Mouse (Mus musculus) kidney, embryonic 15.5 days (tissue): Measurements from ENCODE around the gene Qrich2. TPM values are rescaled to one million over a fixed set of nuclear protein-coding genes. Genes with fewer than 3 reads are reported as not detected.
"Not testable (repeated sequence)": the region's sequence is repeated elsewhere in the genome, so short reads cannot be mapped to it uniquely, and the experiment has no call there.

ENCODE experiments used
- ATAC-seq: fragments of 200-750 bp; cut with Nextera tagmentation; replicated peaks from 2 replicates; pipeline ENCODE4 v1.8.0; 2017; ENCODE audit warnings: moderate TSS enrichment; ENCODE audit not compliant: low FRiP score
- H3K27ac ChIP-seq: fragments of 300-500 bp; sonication (generic); 2 replicates; pipeline ENCODE4 v1.5.1; 2015; ENCODE audit warnings: mild to moderate bottlenecking, inconsistent platforms
- H3K27me3 ChIP-seq: fragments of 300-500 bp; sonication (generic); 2 replicates; pipeline ENCODE4 v1.6.1; 2015; ENCODE audit warnings: inconsistent platforms
- H3K36me3 ChIP-seq: fragments of 300-500 bp; sonication (generic); 2 replicates; pipeline ENCODE4 v1.6.1; 2015; ENCODE audit warnings: inconsistent platforms
- H3K4me1 ChIP-seq: fragments of 300-500 bp; sonication (generic); 2 replicates; pipeline ENCODE4 v1.6.1; 2015; ENCODE audit warnings: inconsistent platforms
- H3K4me2 ChIP-seq: fragments of 300-500 bp; sonication (generic); 2 replicates; pipeline ENCODE4 v1.6.1; 2015; ENCODE audit warnings: moderate library complexity, mild to moderate bottlenecking, inconsistent platforms
- H3K4me3 ChIP-seq: fragments of 300-500 bp; sonication (generic); replicated peaks from 2 replicates; pipeline ENCODE4 v1.5.1; 2015; ENCODE audit warnings: mild to moderate bottlenecking, inconsistent platforms
- H3K9ac ChIP-seq: fragments of 300-500 bp; sonication (generic); 2 replicates; pipeline ENCODE4 v1.6.1; 2015; ENCODE audit warnings: mild to moderate bottlenecking, inconsistent platforms
- H3K9me3 ChIP-seq: fragments of 300-500 bp; sonication (generic); replicated peaks from 2 replicates; pipeline ENCODE4 v1.6.1; 2016; ENCODE audit warnings: inconsistent platforms
- WGBS: fragments of 180-500 bp; shearing (Covaris S2); methylation state at CpG from one replicate; pipeline ENCODE4 v1.1.7; 2015; ENCODE audit warnings: mixed read lengths; 5-methylcytosine and 5-hydroxymethylcytosine counted together
- polyA plus RNA-seq: library from polyadenylated mRNA; unstranded; fragments of >200 nt; fragmentation: Nextera tagmentation; extraction: Ambion mirVana; gene quantifications from 2 replicates; pipeline ENCODE4 v1.2.1, GENCODE M21; 2015

Gene Qrich2
- polyA plus RNA-seq, 1 experiment from 2014 or later = 0.30 TPM

- Histone ChIP-seq H3K4me2 (no peak overlapping the region), H3K27ac (no peak overlapping the region), H3K36me3 (peaks cover 54% of the 10 kb centered on the region), H3K4me1 (peaks cover 25% of the 10 kb centered on the region), H3K9me3 (no peaks in the 10 kb centered on the region), H3K4me3 (no peak overlapping the region), H3K9ac (no peak overlapping the region), H3K27me3 (no peaks in the 10 kb centered on the region)
- no peak for ATAC-seq
Observed at GRCm38 (mm10) chr11:116488207-116488606, 22.2 kb upstream of the Qrich2 start.

DNA sequence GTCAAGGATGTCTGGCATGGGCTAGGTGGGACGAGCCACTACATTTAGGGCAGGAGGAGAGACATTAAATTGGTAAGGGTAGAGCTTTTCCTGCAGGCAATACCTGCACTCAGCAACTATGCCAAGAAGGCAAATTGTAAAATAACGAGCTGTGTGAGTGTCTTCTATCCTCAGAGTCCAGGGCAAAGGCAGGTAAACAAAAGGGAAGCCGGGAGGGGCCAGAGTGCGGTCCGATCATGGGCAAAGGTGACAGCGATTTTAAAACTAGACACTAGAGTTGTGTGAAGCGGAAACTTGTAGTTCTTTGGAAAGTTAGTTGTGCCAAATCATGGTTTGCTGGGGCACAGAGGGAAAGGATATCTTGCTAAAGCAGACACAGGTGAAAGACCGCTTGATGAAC is 18.2 kb upstream of the Qrich2 start:
- H3K4me1 ChIP-seq = peaks cover 16% of the 10 kb centered on the region
- H3K36me3 ChIP-seq = peaks cover 92% of the 10 kb centered on the region
- H3K4me3 ChIP-seq = no peak overlapping the region
- no peaks in the 10 kb centered on the region for H3K27me3 ChIP-seq
- no peak overlapping the region for H3K9ac ChIP-seq
- 86% methylated on average over 8 of the region's 8 CpGs for WGBS
- ATAC-seq = no peak
- H3K27ac ChIP-seq = 0 out of 2 replicates have a peak overlapping the region, but pooled peaks have one; percentile 6
- no peak overlapping the region for H3K4me2 ChIP-seq
- H3K9me3 ChIP-seq = no peaks in the 10 kb centered on the region

DNA sequence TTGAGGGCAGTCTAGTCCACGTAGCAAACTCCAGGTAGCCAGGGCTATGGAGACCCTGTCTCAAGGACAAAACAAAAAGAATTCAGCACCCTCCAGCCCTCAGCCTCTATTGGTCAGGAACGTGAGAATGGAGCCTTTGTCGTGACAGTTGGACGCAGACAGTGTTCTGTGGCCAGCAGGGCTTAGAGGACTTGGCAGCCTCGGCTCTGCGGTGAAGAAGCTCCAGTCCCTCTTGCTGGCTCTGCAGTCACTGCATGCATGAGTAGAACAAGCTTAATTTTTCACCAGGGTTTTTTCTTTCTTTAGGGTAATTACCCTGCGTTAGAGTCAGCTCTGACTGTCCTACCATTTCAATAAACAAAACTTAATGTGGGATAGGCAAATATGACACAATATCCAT is 15.7 kb upstream of the Qrich2 start:
- no peak overlapping the region for H3K27ac ChIP-seq
- H3K36me3 ChIP-seq = peaks cover 98% of the 10 kb centered on the region
- peaks cover 7% of the 10 kb centered on the region; the same call in 1 of the 2 replicates for H3K4me1 ChIP-seq
- no peak overlapping the region for H3K4me2 ChIP-seq
- 86% methylated on average over 7 of the region's 7 CpGs for WGBS
- H3K9ac ChIP-seq = no peak overlapping the region
- no peak overlapping the region for H3K4me3 ChIP-seq
- H3K27me3 ChIP-seq = no peaks in the 10 kb centered on the region
- ATAC-seq = no peak
- no peaks in the 10 kb centered on the region for H3K9me3 ChIP-seq

DNA sequence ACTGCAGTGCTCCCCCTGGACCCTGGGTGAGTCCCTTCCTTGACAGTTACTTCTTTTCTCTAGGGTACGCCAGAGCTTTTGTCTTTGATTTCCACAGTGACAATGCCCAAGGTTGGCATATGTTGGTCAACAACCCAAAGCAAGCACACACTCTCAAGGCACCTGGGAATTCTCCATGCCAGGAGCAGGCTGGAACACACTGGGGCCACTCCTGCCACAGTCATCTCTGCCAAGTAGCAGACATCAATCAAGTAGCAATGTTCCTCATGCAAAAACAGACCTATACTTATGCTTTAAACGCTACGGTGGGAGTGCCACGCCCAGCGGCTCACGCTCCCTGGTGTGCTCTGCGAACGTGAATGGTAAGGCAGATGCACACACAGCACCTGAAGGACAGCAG is 14.9 kb upstream of the Qrich2 start:
- Histone ChIP-seq H3K4me2 (no peak overlapping the region), H3K27ac (no peak overlapping the region), H3K4me3 (no peak overlapping the region), H3K27me3 (no peaks in the 10 kb centered on the region), H3K9me3 (no peaks in the 10 kb centered on the region), H3K36me3 (peaks cover 98% of the 10 kb centered on the region), H3K4me1 (peaks cover 7% of the 10 kb centered on the region; the same call in 1 of the 2 replicates), H3K9ac (no peak overlapping the region)
- no peak for ATAC-seq
- WGBS = 96% methylated on average over 8 of the region's 8 CpGs

GRCm38 (mm10) chr11:116479832-116480231 is 13.8 kb upstream of the Qrich2 start:
- Histone ChIP-seq H3K36me3 (peaks cover 98% of the 10 kb centered on the region), H3K9ac (no peak overlapping the region), H3K4me3 (no peak overlapping the region), H3K27me3 (no peaks in the 10 kb centered on the region), H3K9me3 (no peaks in the 10 kb centered on the region), H3K27ac (no peak overlapping the region), H3K4me1 (0 out of 2 replicates have a peak, but pooled peaks cover 6% of the 10 kb centered on the region), H3K4me2 (no peak overlapping the region)
- 37% methylated on average over 8 of the region's 8 CpGs for WGBS
- ATAC-seq = no peak

- Histone ChIP-seq H3K9me3 (no peaks in the 10 kb centered on the region), H3K4me3 (no peak overlapping the region), H3K9ac (no peak overlapping the region), H3K4me2 (no peak overlapping the region), H3K27me3 (no peaks in the 10 kb centered on the region), H3K36me3 (peaks cover 96% of the 10 kb centered on the region), H3K27ac (no peak overlapping the region), H3K4me1 (no peaks in the 10 kb centered on the region)
- WGBS = 73% methylated on average over 7 of the region's 7 CpGs
- no peak for ATAC-seq
Observed at GRCm38 (mm10) chr11:116478978-116479377, 12.9 kb upstream of the Qrich2 start.

GRCm38 (mm10) chr11:116477160-116477759 is 11.2 kb upstream of the Qrich2 start:
- Histone ChIP-seq H3K4me1 (no peaks in the 10 kb centered on the region), H3K27me3 (no peaks in the 10 kb centered on the region), H3K4me2 (no peak overlapping the region), H3K27ac (no peak overlapping the region), H3K36me3 (peaks cover 98% of the 10 kb centered on the region), H3K9me3 (no peaks in the 10 kb centered on the region), H3K9ac (no peak overlapping the region), H3K4me3 (no peak overlapping the region)
- ATAC-seq = no peak
- 85% methylated on average over 15 of the region's 15 CpGs for WGBS

DNA sequence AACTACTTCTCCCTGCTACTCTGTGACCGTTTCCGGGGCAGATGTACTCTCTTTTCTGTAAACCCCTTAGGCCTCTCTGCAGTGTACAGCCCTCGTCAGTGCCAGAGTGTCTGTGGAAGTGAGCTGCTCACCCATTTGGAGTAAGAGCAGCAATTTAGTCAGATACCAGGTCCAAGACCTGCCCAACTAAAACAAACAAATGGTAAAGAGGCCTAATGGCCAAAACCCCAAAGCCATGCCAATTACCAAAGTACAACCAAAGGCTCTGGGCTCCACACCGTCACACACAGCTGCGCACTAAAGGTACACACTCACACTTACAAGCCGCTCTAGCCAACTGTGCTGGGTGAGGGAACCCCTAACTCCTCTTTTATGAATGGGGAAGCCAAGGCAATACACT is 10.7 kb upstream of the Qrich2 start:
- Histone ChIP-seq H3K4me3 (no peak overlapping the region), H3K9ac (no peak overlapping the region), H3K27me3 (no peaks in the 10 kb centered on the region), H3K9me3 (no peaks in the 10 kb centered on the region), H3K4me2 (no peak overlapping the region), H3K36me3 (peaks cover 98% of the 10 kb centered on the region), H3K4me1 (no peaks in the 10 kb centered on the region), H3K27ac (no peak overlapping the region)
- no peak for ATAC-seq
- WGBS = 84% methylated on average over 6 of the region's 6 CpGs

DNA sequence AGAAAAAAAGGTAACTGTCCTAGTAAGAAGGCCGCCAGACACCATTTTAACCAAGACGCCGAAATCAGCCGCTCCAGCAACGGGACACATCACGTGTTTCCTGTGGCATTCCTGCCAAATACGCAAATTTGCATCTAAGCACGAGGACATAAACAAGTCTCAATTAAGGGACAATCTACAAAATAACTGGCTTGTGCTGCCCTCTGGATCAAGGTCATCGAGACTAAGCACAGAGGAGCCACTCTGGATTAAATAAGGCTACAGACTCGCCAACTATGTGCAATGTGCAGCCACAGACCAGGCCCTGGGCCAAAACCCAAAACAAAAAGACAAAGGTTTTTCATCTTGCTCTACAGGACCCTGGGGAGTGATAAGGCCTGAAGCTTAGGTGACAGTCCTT is 10.0 kb upstream of the Qrich2 start:
- H3K4me3 ChIP-seq = no peak overlapping the region
- no peak overlapping the region for H3K27ac ChIP-seq
- WGBS = 94% methylated on average over 10 of the region's 10 CpGs
- no peaks in the 10 kb centered on the region for H3K9me3 ChIP-seq
- ATAC-seq = no peak
- H3K4me1 ChIP-seq = no peaks in the 10 kb centered on the region
- no peaks in the 10 kb centered on the region for H3K27me3 ChIP-seq
- H3K4me2 ChIP-seq = no peak overlapping the region
- no peak overlapping the region for H3K9ac ChIP-seq
- peaks cover 98% of the 10 kb centered on the region for H3K36me3 ChIP-seq

GRCm38 (mm10) chr11:116472275-116472674 is 6.2 kb upstream of the Qrich2 start:
- Histone ChIP-seq H3K4me2 (no peak overlapping the region), H3K9me3 (no peaks in the 10 kb centered on the region), H3K4me3 (no peak overlapping the region), H3K27ac (no peak overlapping the region), H3K36me3 (peaks cover 77% of the 10 kb centered on the region), H3K27me3 (no peaks in the 10 kb centered on the region), H3K9ac (no peak overlapping the region), H3K4me1 (no peaks in the 10 kb centered on the region)
- no peak for ATAC-seq
- 68% methylated on average over 4 of the region's 4 CpGs for whole genome bisulfite sequencing

DNA sequence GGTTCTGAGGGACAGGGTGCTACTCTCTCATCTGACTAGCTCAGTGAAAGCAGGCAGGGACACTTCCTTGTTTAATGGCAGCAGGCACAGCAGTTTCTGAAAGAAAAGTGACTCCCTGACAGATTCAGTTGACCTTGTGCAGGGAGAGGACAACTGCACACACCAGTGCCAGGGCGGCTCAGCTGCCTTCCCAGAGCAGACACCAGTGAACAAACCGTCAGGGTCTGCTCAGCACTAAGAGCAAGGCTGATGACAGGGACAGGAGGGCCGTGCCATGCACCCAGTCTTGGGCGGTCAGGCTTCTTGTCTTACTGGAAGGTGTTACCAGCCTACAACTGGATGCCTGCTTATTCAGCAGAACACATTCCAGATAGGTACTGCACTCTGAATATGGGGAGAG is 4.9 kb upstream of the Qrich2 start:
- no peak overlapping the region for H3K4me3 ChIP-seq
- ATAC-seq = no peak
- H3K4me2 ChIP-seq = no peak overlapping the region
- H3K36me3 ChIP-seq = peaks cover 63% of the 10 kb centered on the region
- H3K27ac ChIP-seq = no peak overlapping the region
- H3K9me3 ChIP-seq = no peaks in the 10 kb centered on the region
- WGBS = 88% methylated on average over 4 of the region's 4 CpGs
- no peak overlapping the region for H3K9ac ChIP-seq
- H3K4me1 ChIP-seq = no peaks in the 10 kb centered on the region
- no peaks in the 10 kb centered on the region for H3K27me3 ChIP-seq

DNA sequence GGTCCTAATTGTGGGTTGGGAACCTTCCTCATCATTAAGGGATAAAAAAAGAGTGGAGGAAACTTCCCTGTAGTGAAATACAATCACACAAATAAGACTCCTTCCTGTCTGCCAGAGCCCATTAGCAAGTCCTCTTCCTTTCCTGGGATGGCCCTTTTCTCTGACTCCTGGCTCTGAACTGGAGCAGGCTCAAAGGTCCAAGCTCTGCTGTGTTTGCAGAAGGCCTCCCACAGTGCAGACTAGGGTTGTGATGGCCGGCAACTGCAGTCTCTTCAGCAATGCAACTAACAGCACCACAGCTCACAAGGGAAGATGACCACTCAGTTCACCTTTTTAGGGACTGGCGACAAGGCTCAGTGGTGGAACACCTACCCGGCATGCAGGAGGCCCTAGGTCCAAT is 4.2 kb upstream of the Qrich2 start:
- H3K9ac ChIP-seq = no peak overlapping the region
- H3K27ac ChIP-seq = no peak overlapping the region
- no peaks in the 10 kb centered on the region for H3K4me1 ChIP-seq
- H3K36me3 ChIP-seq = peaks cover 56% of the 10 kb centered on the region
- H3K9me3 ChIP-seq = no peaks in the 10 kb centered on the region
- ATAC-seq = no peak
- H3K4me2 ChIP-seq = no peak overlapping the region
- H3K4me3 ChIP-seq = no peak overlapping the region
- no peaks in the 10 kb centered on the region for H3K27me3 ChIP-seq
- WGBS = 83% methylated on average over 3 of the region's 3 CpGs

GRCm38 (mm10) chr11:116468338-116468737 is 2.3 kb upstream of the Qrich2 start:
- 85% methylated on average over 3 of the region's 3 CpGs for WGBS
- H3K4me1 ChIP-seq, H3K4me2 ChIP-seq, ATAC-seq, H3K27ac ChIP-seq, H3K27me3 ChIP-seq, H3K4me3 ChIP-seq, H3K9ac ChIP-seq, H3K9me3 ChIP-seq: not testable (repeated sequence)
- peaks cover 39% of the 10 kb centered on the region for H3K36me3 ChIP-seq
